Mouse (Mus musculus) limb, embryonic 13.5 days (tissue): Measurements from ENCODE around the gene Ddx39b. TPM values are rescaled to one million over a fixed set of nuclear protein-coding genes. Genes with fewer than 3 reads are reported as not detected.

ENCODE experiments used
- ATAC-seq: fragments of 200-750 bp; cut with Nextera tagmentation; 2 replicates; pipeline ENCODE4 v1.8.0; 2017; ENCODE audit warnings: low read depth, moderate number of reproducible peaks, moderate TSS enrichment; ENCODE audit not compliant: low FRiP score
- H3K27ac ChIP-seq: fragments of 300-500 bp; sonication (generic); 2 replicates; pipeline ENCODE4 v1.5.1; 2015; ENCODE audit warnings: inconsistent platforms, mild to moderate bottlenecking, moderate library complexity
- H3K27me3 ChIP-seq: fragments of 300-500 bp; sonication (generic); 2 replicates; pipeline ENCODE4 v1.6.1; 2015; ENCODE audit warnings: mild to moderate bottlenecking, inconsistent platforms
- H3K36me3 ChIP-seq: fragments of 300-500 bp; sonication (generic); 2 replicates; pipeline ENCODE4 v1.6.1; 2015; ENCODE audit warnings: inconsistent platforms, mild to moderate bottlenecking, moderate library complexity
- H3K4me1 ChIP-seq: fragments of 300-500 bp; sonication (generic); 2 replicates; pipeline ENCODE4 v1.6.1; 2015; ENCODE audit warnings: inconsistent platforms
- H3K4me2 ChIP-seq: fragments of 300-500 bp; sonication (generic); replicated peaks from 2 replicates; pipeline ENCODE4 v1.6.1; 2015; ENCODE audit warnings: inconsistent platforms, mild to moderate bottlenecking, moderate library complexity
- H3K4me3 ChIP-seq: fragments of 300-500 bp; sonication (generic); 2 replicates; pipeline ENCODE4 v1.5.1; 2015; ENCODE audit warnings: moderate library complexity, mild to moderate bottlenecking, inconsistent platforms
- H3K9ac ChIP-seq: fragments of 300-500 bp; sonication (generic); 2 replicates; pipeline ENCODE4 v1.6.1; 2015; ENCODE audit warnings: mild to moderate bottlenecking, inconsistent platforms
- H3K9me3 ChIP-seq: fragments of 300-500 bp; sonication (generic); 2 replicates; pipeline ENCODE4 v1.6.1; 2016; ENCODE audit warnings: inconsistent platforms
- WGBS: fragments of 180-500 bp; shearing (Covaris S2); methylation state at CpG from one replicate; pipeline ENCODE4 v1.1.7; 2015; 5-methylcytosine and 5-hydroxymethylcytosine counted together
- polyA plus RNA-seq: library from polyadenylated mRNA; unstranded; fragments of >200 nt; fragmentation: Nextera tagmentation; extraction: Ambion mirVana; gene quantifications from 2 replicates; pipeline ENCODE4 v1.2.1, GENCODE M21; 2015

The Ddx39b gene
- polyA plus RNA-seq, 1 experiment from 2014 or later, result 552 TPM

- Histone ChIP-seq H3K36me3 (peaks cover 89% of the 10 kb centered on the region), H3K4me1 (peaks cover 15% of the 10 kb centered on the region), H3K27me3 (no peaks in the 10 kb centered on the region), H3K9me3 (no peaks in the 10 kb centered on the region), H3K9ac (no peak overlapping the region), H3K27ac (no peak overlapping the region), H3K4me2 (no peak overlapping the region), H3K4me3 (no peak overlapping the region)
- WGBS, result 86% methylated on average over 3 of the region's 3 CpGs
- no peak for ATAC-seq
Measured at GRCm38 (mm10) chr17:35250348-35251120, 9.0 kb downstream of the Ddx39b start.

GRCm38 (mm10) chr17:35251162-35251719 is 9.7 kb downstream of the Ddx39b start:
- Histone ChIP-seq H3K4me3 (no peak overlapping the region), H3K27ac (no peak overlapping the region), H3K9me3 (no peaks in the 10 kb centered on the region), H3K27me3 (no peaks in the 10 kb centered on the region), H3K4me2 (no peak overlapping the region), H3K36me3 (peaks cover 82% of the 10 kb centered on the region), H3K9ac (no peak overlapping the region), H3K4me1 (peaks cover 8% of the 10 kb centered on the region)
- no peak for ATAC-seq
- WGBS, result 87% methylated on average over 15 of the region's 15 CpGs

GRCm38 (mm10) chr17:35251981-35252380 is 10.4 kb downstream of the Ddx39b start:
- Histone ChIP-seq H3K27ac (no peak overlapping the region), H3K4me2 (no peak overlapping the region), H3K9me3 (no peaks in the 10 kb centered on the region), H3K36me3 (peaks cover 75% of the 10 kb centered on the region), H3K4me1 (peaks cover 3% of the 10 kb centered on the region), H3K4me3 (no peak overlapping the region), H3K27me3 (no peaks in the 10 kb centered on the region), H3K9ac (no peak overlapping the region)
- WGBS, result 80% methylated on average over 5 of the region's 5 CpGs
- ATAC-seq, result no peak

- no peak for ATAC-seq
- no peak overlapping the region for H3K9ac ChIP-seq
- H3K4me1 ChIP-seq, result peaks cover 1% of the 10 kb centered on the region; the same call in 1 of the 2 replicates
- no peaks in the 10 kb centered on the region for H3K9me3 ChIP-seq
- no peaks in the 10 kb centered on the region for H3K27me3 ChIP-seq
- H3K4me2 ChIP-seq, result no peak overlapping the region
- H3K27ac ChIP-seq, result no peak overlapping the region
- H3K4me3 ChIP-seq, result no peak overlapping the region
- H3K36me3 ChIP-seq, result peaks cover 67% of the 10 kb centered on the region
- WGBS, result 84% methylated on average over 18 of the region's 18 CpGs
Measured at GRCm38 (mm10) chr17:35252619-35253292, 11.2 kb downstream of the Ddx39b start.

GRCm38 (mm10) chr17:35253293-35254093 is 11.9 kb downstream of the Ddx39b start:
- Histone ChIP-seq H3K27ac (no peak overlapping the region), H3K4me1 (peaks cover 3% of the 10 kb centered on the region; the same call in 1 of the 2 replicates), H3K4me3 (no peak overlapping the region), H3K4me2 (no peak overlapping the region), H3K36me3 (peaks cover 60% of the 10 kb centered on the region), H3K9ac (no peak overlapping the region), H3K27me3 (0 out of 2 replicates have a peak, but pooled peaks cover 2% of the 10 kb centered on the region), H3K9me3 (no peaks in the 10 kb centered on the region)
- no peak for ATAC-seq
- 89% methylated on average over 32 of the region's 32 CpGs for WGBS

GRCm38 (mm10) chr17:35254241-35255098 is 12.9 kb downstream of the Ddx39b start:
- no peak overlapping the region for H3K4me3 ChIP-seq
- peaks cover 50% of the 10 kb centered on the region for H3K36me3 ChIP-seq
- H3K27ac ChIP-seq, result no peak overlapping the region
- no peak overlapping the region for H3K9ac ChIP-seq
- H3K4me2 ChIP-seq, result no peak overlapping the region
- 61% methylated on average over 11 of the region's 11 CpGs for WGBS
- H3K9me3 ChIP-seq, result no peaks in the 10 kb centered on the region
- ATAC-seq, result 0 out of 2 replicates have a peak, but pooled peaks have one; percentile 10
- peaks cover 10% of the 10 kb centered on the region for H3K27me3 ChIP-seq
- H3K4me1 ChIP-seq, result peaks cover 3% of the 10 kb centered on the region; the same call in 1 of the 2 replicates

GRCm38 (mm10) chr17:35255301-35255700 is 13.8 kb downstream of the Ddx39b start:
- no peak overlapping the region for H3K27ac ChIP-seq
- peaks cover 41% of the 10 kb centered on the region for H3K36me3 ChIP-seq
- peaks cover 3% of the 10 kb centered on the region; the same call in 1 of the 2 replicates for H3K4me1 ChIP-seq
- no peak overlapping the region for H3K9ac ChIP-seq
- no peaks in the 10 kb centered on the region for H3K9me3 ChIP-seq
- peaks cover 17% of the 10 kb centered on the region for H3K27me3 ChIP-seq
- no peak for ATAC-seq
- H3K4me3 ChIP-seq, result no peak overlapping the region
- 72% methylated on average over 3 of the region's 3 CpGs for WGBS
- no peak overlapping the region for H3K4me2 ChIP-seq

GRCm38 (mm10) chr17:35255704-35256103 is 14.2 kb downstream of the Ddx39b start:
- WGBS, result 47% methylated on average over 4 of the region's 4 CpGs
- H3K4me3 ChIP-seq, result no peak overlapping the region
- H3K9ac ChIP-seq, result no peak overlapping the region
- no peak overlapping the region for H3K27ac ChIP-seq
- peaks cover 21% of the 10 kb centered on the region for H3K27me3 ChIP-seq
- H3K4me2 ChIP-seq, result no peak overlapping the region
- ATAC-seq, result no peak
- H3K9me3 ChIP-seq, result no peaks in the 10 kb centered on the region
- H3K4me1 ChIP-seq, result peaks cover 3% of the 10 kb centered on the region; the same call in 1 of the 2 replicates
- H3K36me3 ChIP-seq, result peaks cover 37% of the 10 kb centered on the region

- ATAC-seq, result no peak
- Histone ChIP-seq H3K9me3 (no peaks in the 10 kb centered on the region), H3K36me3 (peaks cover 22% of the 10 kb centered on the region), H3K4me3 (no peak overlapping the region), H3K4me1 (peaks cover 3% of the 10 kb centered on the region; the same call in 1 of the 2 replicates), H3K4me2 (no peak overlapping the region), H3K27ac (no peak overlapping the region), H3K9ac (no peak overlapping the region), H3K27me3 (peaks cover 38% of the 10 kb centered on the region)
- WGBS, result 80% methylated on average over 1 of the region's 1 CpGs
Measured at GRCm38 (mm10) chr17:35257378-35257777, 15.8 kb downstream of the Ddx39b start.

- H3K9ac ChIP-seq, result peak overlapping the region; percentile 19; the same call in 1 of the 2 replicates
- H3K27me3 ChIP-seq, result peaks cover 43% of the 10 kb centered on the region
- peaks cover 16% of the 10 kb centered on the region for H3K36me3 ChIP-seq
- no peak for ATAC-seq
- peak overlapping the region; percentile 15; the same call in 1 of the 2 replicates for H3K4me3 ChIP-seq
- peak overlapping the region; percentile 44 for H3K4me2 ChIP-seq
- H3K27ac ChIP-seq, result no peak overlapping the region
- 17% methylated on average over 17 of the region's 17 CpGs for WGBS
- no peaks in the 10 kb centered on the region for H3K9me3 ChIP-seq
- H3K4me1 ChIP-seq, result peaks cover 6% of the 10 kb centered on the region; the same call in 1 of the 2 replicates
Measured at GRCm38 (mm10) chr17:35257824-35258491, 16.4 kb downstream of the Ddx39b start.
